Mouse (Mus musculus) forebrain, embryonic 12.5 days (tissue): ENCODE measurements around the gene Gadd45g. TPM values are rescaled to one million over a fixed set of nuclear protein-coding genes. Genes with fewer than 3 reads are reported as not detected.

Experiments
- ATAC-seq: fragments of 200-750 bp; cut with Nextera tagmentation; 2 replicates; pipeline ENCODE4 v1.8.0; 2017; ENCODE audit warnings: moderate TSS enrichment; ENCODE audit not compliant: low FRiP score
- H3K27ac ChIP-seq: fragments of 300-500 bp; sonication (generic); 2 replicates; pipeline ENCODE4 v1.5.1; 2016; ENCODE audit warnings: mild to moderate bottlenecking
- H3K27me3 ChIP-seq: fragments of 300-500 bp; sonication (generic); 2 replicates; pipeline ENCODE4 v1.6.1; 2016; ENCODE audit warnings: mild to moderate bottlenecking
- H3K36me3 ChIP-seq: fragments of 300-500 bp; sonication (generic); replicated peaks from 2 replicates; pipeline ENCODE4 v1.6.1; 2016; ENCODE audit warnings: mild to moderate bottlenecking
- H3K4me1 ChIP-seq: fragments of 300-500 bp; sonication (generic); 2 replicates; pipeline ENCODE4 v1.6.1; 2016
- H3K4me2 ChIP-seq: fragments of 300-500 bp; sonication (generic); 2 replicates; pipeline ENCODE4 v1.6.1; 2016; ENCODE audit warnings: mild to moderate bottlenecking, moderate library complexity
- H3K4me3 ChIP-seq: fragments of 300-500 bp; sonication (generic); replicated peaks from 2 replicates; pipeline ENCODE4 v1.5.1; 2016; ENCODE audit warnings: mild to moderate bottlenecking
- H3K9ac ChIP-seq: fragments of 300-500 bp; sonication (generic); 2 replicates; pipeline ENCODE4 v1.6.1; 2016; ENCODE audit warnings: mild to moderate bottlenecking
- H3K9me3 ChIP-seq: fragments of 300-500 bp; sonication (generic); 2 replicates; pipeline ENCODE4 v1.6.1; 2016
- WGBS: fragments of 180-500 bp; shearing (Covaris S2); methylation state at CpG from one replicate; pipeline ENCODE4 v1.1.7; 2016; 5-methylcytosine and 5-hydroxymethylcytosine counted together
- polyA plus RNA-seq: library from polyadenylated mRNA; unstranded; fragments of >200 nt; fragmentation: Nextera tagmentation; extraction: Ambion mirVana; gene quantifications from 2 replicates; pipeline ENCODE4 v1.2.1, GENCODE M21; 2016

Gadd45g gene
- polyA plus RNA-seq, 1 experiment from 2014 or later = 218 TPM

GRCm38 (mm10) chr13:51846868-51847793 lies 653 bp downstream of the Gadd45g start:
- no peaks in the 10 kb centered on the region for H3K9me3 ChIP-seq
- peak overlapping the region; percentile 76 for H3K4me2 ChIP-seq
- peak; percentile 17; the same call in 1 of the 2 replicates for ATAC-seq
- H3K9ac ChIP-seq = peak overlapping the region; percentile 85
- H3K27me3 ChIP-seq = peaks cover 62% of the 10 kb centered on the region
- no peaks in the 10 kb centered on the region for H3K36me3 ChIP-seq
- H3K4me1 ChIP-seq = peaks cover 70% of the 10 kb centered on the region
- H3K4me3 ChIP-seq = peak overlapping the region; percentile 68
- H3K27ac ChIP-seq = peak overlapping the region; percentile 95
- under 1% methylated on average over 63 of the region's 63 CpGs for WGBS

DNA sequence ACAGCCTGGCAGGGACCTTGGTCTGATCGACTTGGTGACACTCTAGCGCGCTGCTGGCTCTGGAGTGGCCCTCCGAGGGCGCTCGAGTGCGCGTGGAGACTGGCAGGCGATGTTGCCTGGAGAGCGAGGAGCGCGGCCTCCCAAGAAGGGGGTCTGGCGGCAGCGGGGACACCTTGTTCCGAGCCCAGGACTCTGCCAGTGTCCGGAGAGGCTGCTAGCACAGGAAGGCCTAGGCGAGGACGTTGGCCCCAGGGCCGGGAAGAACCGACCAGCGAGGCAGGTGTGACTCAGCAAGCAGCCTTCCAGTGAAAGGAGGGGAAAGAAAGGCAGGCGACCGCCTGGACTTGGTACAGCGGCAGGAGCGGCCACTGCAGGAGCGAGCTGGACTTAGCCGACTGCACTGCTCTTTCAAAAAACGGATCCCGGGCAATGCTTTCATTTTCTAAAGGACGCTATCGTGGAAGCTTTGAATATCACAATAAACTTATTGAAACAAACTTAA lies 1.6 kb downstream of the Gadd45g start:
- 0% methylated on average over 31 of the region's 31 CpGs for WGBS

DNA sequence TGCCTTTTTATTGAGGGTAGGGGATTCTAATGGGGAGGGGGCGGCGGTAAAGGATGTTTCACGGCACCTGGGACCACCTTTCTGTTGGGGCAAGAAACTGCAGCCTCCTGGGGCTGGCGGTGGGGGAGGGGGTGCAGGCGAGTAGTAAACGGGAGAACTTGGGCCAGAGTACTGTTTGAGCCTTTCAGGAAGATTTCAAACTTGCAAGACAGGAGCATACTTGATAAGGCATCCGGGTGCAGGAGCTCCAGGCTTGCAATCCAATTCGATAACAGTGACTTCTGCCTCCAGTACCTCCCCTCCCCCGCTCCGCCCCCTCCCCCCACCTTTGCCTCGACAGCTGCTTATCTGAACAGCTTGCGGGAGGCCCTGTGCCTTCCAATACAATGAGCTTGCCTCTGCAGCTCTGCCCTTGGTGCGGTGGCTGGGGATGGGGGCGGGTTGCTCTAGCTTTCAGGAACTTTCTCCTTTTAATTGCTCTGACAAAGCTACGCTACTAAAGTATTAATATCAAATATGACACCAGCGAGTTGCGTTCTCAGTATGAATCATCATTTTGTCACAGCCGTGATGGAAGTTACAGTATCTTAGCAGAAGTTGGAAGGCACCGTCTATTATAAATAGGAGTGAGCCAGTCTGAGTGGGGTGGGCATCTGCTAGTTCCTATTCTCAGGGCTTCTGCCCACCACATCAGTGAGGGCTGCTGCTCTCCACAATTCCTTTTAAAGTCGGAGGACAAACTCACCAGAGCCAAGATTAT lies 2.2 kb downstream of the Gadd45g start:
- peaks cover 62% of the 10 kb centered on the region for H3K27me3 ChIP-seq
- peaks cover 69% of the 10 kb centered on the region for H3K4me1 ChIP-seq
- H3K27ac ChIP-seq = peak overlapping the region; percentile 95
- peak overlapping the region; percentile 85 for H3K9ac ChIP-seq
- peak; percentile 18; the same call in 1 of the 2 replicates for ATAC-seq
- no peaks in the 10 kb centered on the region for H3K9me3 ChIP-seq
- no peaks in the 10 kb centered on the region for H3K36me3 ChIP-seq
- peak overlapping the region; percentile 76 for H3K4me2 ChIP-seq
- H3K4me3 ChIP-seq = peak overlapping the region; percentile 68
- WGBS = under 1% methylated on average over 20 of the region's 20 CpGs

More for the DNA sequence above, 1.6 kb downstream of the Gadd45g start:
- H3K27ac ChIP-seq = peak overlapping the region; percentile 95
- H3K9me3 ChIP-seq = no peaks in the 10 kb centered on the region
- H3K36me3 ChIP-seq = no peaks in the 10 kb centered on the region
- no peak for ATAC-seq
- peak overlapping the region; percentile 68 for H3K4me3 ChIP-seq
- peaks cover 69% of the 10 kb centered on the region for H3K4me1 ChIP-seq
- peaks cover 62% of the 10 kb centered on the region for H3K27me3 ChIP-seq
- peak overlapping the region; percentile 85 for H3K9ac ChIP-seq
- peak overlapping the region; percentile 76 for H3K4me2 ChIP-seq

DNA sequence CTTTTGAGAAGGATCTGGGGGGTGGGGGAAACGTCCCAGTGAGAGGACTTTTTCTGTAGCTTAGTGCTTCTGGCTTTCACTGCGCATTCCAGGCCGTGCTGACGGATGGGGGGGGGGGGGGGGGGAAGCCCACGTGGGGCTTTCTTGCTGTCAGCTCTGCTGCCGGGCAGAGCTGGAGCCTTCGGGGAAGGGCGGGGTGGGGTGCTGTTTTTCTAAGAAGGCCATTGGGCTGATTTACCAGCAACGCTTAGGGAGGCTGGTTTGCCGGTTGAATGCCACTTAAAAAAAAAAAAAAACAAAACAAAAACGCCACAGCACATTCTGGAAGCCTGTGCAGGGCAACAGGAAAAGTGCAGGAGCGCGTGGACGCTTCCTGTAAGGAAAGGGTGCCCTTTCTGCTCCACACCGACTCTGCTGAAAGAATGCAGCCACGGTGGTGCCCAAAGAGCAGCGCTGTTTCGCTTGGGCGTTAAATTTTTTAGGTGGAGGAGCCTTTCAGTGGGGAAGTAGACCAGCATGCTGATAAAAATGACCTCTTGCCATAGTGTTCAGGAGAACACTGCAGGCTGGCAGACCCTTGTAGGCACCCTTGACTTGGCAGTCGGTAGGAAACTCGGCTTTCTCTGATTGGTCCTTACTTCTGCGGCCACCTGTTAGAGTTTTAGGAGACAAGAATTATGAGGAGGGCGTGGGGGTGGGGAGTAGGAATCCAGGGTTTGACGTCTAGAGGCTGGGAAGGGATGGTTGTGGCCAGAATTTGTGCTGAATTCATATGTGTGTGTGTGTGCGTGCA lies 3.0 kb downstream of the Gadd45g start:
- Histone ChIP-seq H3K27me3 (peaks cover 62% of the 10 kb centered on the region), H3K9ac (peak overlapping the region; percentile 85; the same call in 1 of the 2 replicates), H3K27ac (peak overlapping the region; percentile 95), H3K9me3 (no peaks in the 10 kb centered on the region), H3K4me2 (peak overlapping the region; percentile 76), H3K4me1 (peaks cover 70% of the 10 kb centered on the region), H3K4me3 (peak overlapping the region; percentile 68), H3K36me3 (no peaks in the 10 kb centered on the region)
- no peak for ATAC-seq
- WGBS = 4% methylated on average over 24 of the region's 25 CpGs

DNA sequence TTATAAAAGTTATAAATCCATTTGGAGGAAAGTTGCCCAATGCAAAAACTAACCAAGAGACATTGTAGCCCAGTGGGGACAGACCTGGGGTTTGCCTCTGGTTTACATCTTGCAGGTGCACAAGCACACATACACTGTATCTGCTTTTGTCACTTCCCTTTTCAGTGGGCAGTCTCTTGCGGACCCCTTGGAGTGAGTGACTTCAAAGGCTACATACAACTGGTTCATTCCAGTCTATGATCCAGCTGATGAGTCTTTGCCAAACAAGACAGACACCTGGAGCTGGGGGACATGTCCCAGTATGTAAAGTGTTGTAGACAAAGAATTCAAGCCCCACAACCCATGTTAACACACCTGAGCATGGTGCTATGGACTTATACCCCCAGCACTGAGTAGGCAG lies 4.1 kb downstream of the Gadd45g start:
- no peak for ATAC-seq
- Histone ChIP-seq H3K9ac (no peak overlapping the region), H3K27me3 (peaks cover 66% of the 10 kb centered on the region), H3K4me2 (no peak overlapping the region), H3K36me3 (no peaks in the 10 kb centered on the region), H3K4me1 (peaks cover 60% of the 10 kb centered on the region), H3K27ac (no peak overlapping the region), H3K4me3 (no peak overlapping the region), H3K9me3 (no peaks in the 10 kb centered on the region)
- 79% methylated on average over 1 of the region's 1 CpGs for whole genome bisulfite sequencing

DNA sequence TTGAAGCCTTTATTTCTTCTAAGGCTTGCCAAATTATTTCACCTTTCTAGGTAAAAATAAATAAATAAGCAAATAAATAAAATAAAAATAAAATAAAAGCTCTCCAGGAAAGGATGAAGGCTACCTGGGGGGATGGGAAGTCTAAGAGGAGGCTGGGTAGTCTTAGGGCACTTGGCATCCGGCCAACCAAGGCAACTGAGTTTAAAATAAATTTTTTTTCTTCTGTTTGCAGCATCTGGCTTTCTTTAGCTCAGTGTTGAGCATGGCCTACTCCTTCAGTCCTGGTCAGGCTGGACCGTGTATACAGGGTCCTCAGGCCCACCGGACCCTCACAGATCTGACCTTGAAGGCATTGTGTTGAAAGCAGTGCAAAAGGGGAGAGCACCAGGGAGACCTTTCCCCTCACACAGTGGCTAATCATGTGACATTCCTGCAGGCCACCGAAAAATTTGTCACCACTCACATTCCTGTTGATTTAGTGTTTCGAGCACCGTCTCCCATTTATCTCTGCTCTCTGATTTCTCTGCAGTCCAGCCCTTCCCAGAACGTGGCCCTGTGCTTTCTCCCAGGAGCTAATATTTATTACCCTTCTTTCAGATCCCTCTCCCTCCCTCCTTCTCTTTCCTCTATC lies 6.2 kb downstream of the Gadd45g start:
- Histone ChIP-seq H3K4me1 (peaks cover 49% of the 10 kb centered on the region), H3K27ac (no peak overlapping the region), H3K36me3 (no peaks in the 10 kb centered on the region), H3K9ac (no peak overlapping the region), H3K4me2 (no peak overlapping the region), H3K4me3 (no peak overlapping the region), H3K27me3 (peaks cover 61% of the 10 kb centered on the region), H3K9me3 (no peaks in the 10 kb centered on the region)
- no peak for ATAC-seq
- WGBS = 30% methylated on average over 7 of the region's 7 CpGs

DNA sequence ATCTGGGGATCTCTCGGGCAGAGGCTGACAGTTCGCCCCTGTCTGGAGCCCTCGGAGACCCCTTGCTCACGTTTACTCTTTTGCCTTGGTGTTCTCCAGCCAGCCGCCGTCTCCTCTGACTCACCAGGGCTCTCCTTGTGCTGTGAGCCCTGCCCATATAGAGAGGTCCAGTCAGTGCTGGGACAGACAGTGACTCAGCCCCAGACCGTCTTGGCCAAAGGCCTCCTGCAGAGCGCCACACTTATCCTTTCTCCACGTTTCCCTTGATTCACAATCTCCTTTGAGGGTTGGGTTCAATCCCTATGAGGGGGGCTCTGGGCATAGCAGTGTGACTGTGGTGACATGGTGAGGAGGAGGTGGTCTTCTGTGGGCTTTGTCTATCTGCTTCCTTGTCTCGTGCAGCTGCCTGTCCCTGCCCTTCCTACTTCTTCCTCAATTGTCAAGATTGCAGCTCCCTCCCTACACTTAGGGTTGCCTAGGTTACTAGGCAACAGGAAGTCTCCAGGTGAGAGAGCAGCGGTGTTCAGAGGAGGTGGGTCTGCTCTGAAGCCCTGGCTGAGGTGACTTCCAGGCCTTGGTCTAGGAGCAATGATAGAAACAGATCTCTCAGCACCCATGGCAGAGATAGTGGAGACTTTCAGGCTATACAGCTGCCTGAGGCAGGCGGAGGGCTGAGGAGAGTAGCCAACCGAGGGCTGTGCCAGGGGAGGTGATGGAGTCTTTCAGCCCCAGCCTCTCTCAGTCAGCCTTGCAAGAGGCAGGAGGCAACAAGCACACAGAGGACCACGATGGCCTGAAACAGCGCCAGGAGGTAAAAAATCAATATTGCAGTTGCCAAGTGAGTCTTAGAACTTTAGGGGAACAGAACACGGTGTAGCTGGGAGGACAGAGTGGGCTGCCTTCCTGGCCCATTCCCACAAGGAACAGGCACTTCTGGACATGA lies 7.1 kb downstream of the Gadd45g start:
- Histone ChIP-seq H3K4me2 (no peak overlapping the region), H3K9ac (no peak overlapping the region), H3K27me3 (peaks cover 61% of the 10 kb centered on the region), H3K4me3 (no peak overlapping the region), H3K4me1 (peaks cover 41% of the 10 kb centered on the region), H3K36me3 (no peaks in the 10 kb centered on the region), H3K9me3 (no peaks in the 10 kb centered on the region), H3K27ac (no peak overlapping the region)
- no peak; the same call in 1 of the 2 replicates for ATAC-seq
- WGBS = 15% methylated on average over 15 of the region's 16 CpGs

DNA sequence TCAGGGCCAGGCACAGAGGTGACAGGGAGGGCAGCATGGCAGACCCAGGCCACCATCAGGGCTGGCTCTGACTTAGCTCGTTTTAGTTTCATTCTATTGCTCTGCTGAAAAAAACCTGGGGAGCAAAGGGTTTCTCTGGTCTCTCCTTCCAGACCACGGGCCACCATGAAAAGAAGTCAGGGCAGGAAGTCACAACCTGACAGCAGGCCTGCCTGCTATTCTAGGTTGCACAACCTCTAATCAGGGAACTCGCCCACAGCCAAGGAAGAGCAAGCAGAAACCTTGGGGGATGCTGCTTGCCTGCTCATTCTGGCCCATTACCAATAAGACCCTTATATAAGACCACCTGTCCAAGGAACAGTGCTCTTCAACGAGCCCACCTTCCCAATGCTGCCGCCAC lies 9.1 kb downstream of the Gadd45g start:
- peaks cover 22% of the 10 kb centered on the region for H3K4me1 ChIP-seq
- peaks cover 58% of the 10 kb centered on the region for H3K27me3 ChIP-seq
- WGBS = 79% methylated on average over 5 of the region's 5 CpGs
- no peaks in the 10 kb centered on the region for H3K36me3 ChIP-seq
- no peak overlapping the region for H3K4me3 ChIP-seq
- H3K4me2 ChIP-seq = no peak overlapping the region
- no peak for ATAC-seq
- H3K9me3 ChIP-seq = no peaks in the 10 kb centered on the region
- H3K9ac ChIP-seq = no peak overlapping the region
- H3K27ac ChIP-seq = no peak overlapping the region

DNA sequence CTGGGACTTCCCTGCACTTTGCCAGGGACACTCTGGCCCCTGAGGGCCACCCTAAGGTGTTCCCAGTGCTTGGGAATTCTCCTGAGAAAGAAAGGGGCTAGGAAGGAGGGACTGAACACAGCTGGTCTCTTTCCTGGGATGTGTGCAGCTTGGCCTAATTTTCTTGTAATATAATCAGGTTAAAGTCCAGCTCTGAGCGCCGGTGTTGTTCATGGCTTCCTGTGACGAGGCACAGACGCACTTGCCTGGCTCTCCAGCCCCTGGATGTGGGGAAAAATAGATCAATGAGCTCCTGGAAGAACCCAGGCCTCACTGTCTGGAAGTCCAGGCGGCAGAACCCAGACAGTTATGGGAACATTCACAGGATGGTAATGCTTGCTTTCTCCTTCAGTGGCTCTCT lies 10.7 kb downstream of the Gadd45g start:
- Histone ChIP-seq H3K4me1 (peaks cover 16% of the 10 kb centered on the region), H3K36me3 (no peaks in the 10 kb centered on the region), H3K4me2 (no peak overlapping the region), H3K4me3 (no peak overlapping the region), H3K27me3 (peaks cover 45% of the 10 kb centered on the region), H3K27ac (no peak overlapping the region), H3K9ac (no peak overlapping the region), H3K9me3 (no peaks in the 10 kb centered on the region)
- WGBS = 75% methylated on average over 5 of the region's 5 CpGs
- no peak for ATAC-seq

DNA sequence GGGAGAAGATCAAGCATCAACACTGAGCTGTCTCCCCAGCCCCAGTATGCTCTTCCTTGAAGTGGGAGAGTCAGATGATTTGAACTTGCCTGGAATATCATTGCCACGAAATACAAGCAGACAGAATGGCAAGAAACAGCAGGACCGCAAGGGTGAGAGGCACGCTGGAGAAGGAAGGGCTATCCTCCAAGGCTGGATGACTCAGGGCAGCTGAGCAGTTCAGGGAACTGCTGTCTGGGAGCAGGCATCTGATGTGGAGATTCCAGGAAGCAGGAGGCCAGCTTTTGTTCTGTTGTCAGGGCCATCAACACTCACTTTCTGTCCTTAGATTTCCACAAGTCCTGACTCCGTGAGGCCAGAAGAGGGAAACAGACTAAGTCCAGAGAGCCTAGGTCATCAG lies 12.0 kb downstream of the Gadd45g start:
- 64% methylated on average over 4 of the region's 4 CpGs for WGBS
- H3K27me3 ChIP-seq = peaks cover 32% of the 10 kb centered on the region
- H3K9ac ChIP-seq = no peak overlapping the region
- H3K4me3 ChIP-seq = no peak overlapping the region
- no peak overlapping the region for H3K27ac ChIP-seq
- H3K36me3 ChIP-seq = no peaks in the 10 kb centered on the region
- ATAC-seq = no peak
- H3K4me2 ChIP-seq = no peak overlapping the region
- peaks cover 4% of the 10 kb centered on the region for H3K4me1 ChIP-seq
- no peaks in the 10 kb centered on the region for H3K9me3 ChIP-seq

- Histone ChIP-seq H3K4me3 (no peak overlapping the region), H3K9me3 (no peaks in the 10 kb centered on the region), H3K4me2 (no peak overlapping the region), H3K36me3 (no peaks in the 10 kb centered on the region), H3K27ac (no peak overlapping the region), H3K9ac (no peak overlapping the region), H3K27me3 (peaks cover 25% of the 10 kb centered on the region), H3K4me1 (no peaks in the 10 kb centered on the region)
- no peak for ATAC-seq
- WGBS = 84% methylated on average over 8 of the region's 8 CpGs
These were observed 12.7 kb downstream of the Gadd45g start for GRCm38 (mm10) chr13:51859174-51859573.
